Mouse (Mus musculus): ENCODE measurements at regions not wholly inside any gene's neighbourhood (a gene's known extent, or its start where the extent isn't known, plus 50 kb on each side); places are given as distances from the start of the nearest gene placed in this dataset.
A peak's percentile ranks its signal among the peaks of the same experiment; 100 is the strongest.

- no peak for DNase-seq (ENCODE audit: low read depth, low spot score)
Observed at GRCm38 (mm10) chr5:53329591-53329990, 62.7 kb downstream of the Smim20 start.

GRCm38 (mm10) chr5:53336704-53337103 lies 69.8 kb downstream of the Smim20 start:
- no peak for DNase-seq (ENCODE audit: low read depth, low spot score)

DNA sequence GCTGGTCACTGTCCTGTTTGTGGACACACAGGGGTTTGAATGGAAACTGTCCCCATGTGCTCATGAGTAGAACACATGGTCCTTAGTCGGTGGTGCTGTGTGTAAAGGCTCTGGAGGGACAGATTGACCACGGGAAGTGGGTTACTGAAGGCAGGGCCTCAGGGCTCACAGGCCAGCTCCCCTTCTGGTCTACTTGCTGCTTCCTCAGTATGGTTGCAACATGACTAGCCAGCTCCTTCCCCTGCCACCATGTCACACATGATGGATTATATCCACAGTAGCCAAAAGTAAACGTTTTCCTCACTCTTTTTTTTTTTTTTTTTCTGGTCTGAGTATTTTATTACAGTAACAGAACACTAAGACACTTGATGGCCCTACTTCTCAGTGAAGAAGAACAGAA lies 70.9 kb downstream of the Smim20 start:
- DNase-seq (ENCODE audit: low read depth, low spot score), result no peak

- no peak for DNase-seq (ENCODE audit: low read depth, low spot score)
Observed at GRCm38 (mm10) chr5:53345164-53345563, 78.3 kb downstream of the Smim20 start.

DNA sequence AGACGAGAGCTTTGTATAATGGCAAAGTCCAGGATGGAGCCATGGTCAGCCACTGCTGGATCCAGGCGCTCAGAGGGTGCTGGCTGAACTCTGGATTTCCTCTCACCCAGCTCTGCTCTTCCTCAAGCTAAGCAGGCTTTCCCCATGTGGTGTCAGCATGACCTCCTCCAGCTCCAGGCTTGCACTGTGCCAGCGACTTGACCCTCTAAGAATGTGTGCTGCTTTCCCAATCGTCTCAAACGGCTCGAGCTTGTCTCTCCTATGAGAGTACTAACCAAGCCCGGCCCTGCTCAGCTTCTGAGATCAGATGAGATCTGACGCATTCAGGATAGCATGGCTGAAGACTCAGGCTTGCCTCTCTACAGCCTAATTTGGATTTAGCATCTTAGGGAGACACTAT lies 79.1 kb downstream of the Smim20 start:
- DNase-seq (ENCODE audit: low read depth, low spot score), result no peak

- DNase-seq (ENCODE audit: low read depth, low spot score), result no peak
Observed at GRCm38 (mm10) chr5:53346756-53347155, 79.9 kb downstream of the Smim20 start.

DNA sequence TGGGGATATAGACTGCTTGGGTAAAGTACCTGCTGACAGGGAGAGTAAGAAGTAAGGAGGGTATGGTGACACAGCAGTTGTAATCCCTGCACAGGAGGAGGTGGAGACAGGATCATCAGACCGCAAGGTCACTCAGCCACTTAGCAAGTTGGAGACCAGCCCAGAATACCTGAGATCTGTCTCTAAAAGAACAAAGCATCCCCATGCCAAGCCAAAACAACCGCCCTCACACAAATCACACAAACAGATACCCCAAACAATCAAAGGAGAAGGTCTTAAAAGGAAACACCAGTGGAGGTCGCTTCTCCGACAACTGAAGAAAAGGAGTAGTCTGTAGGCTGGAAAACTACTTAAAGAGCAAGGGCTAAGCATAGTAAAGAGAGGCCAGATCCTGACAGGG lies 86.0 kb downstream of the Smim20 start:
- no peak for DNase-seq (ENCODE audit: low read depth, low spot score)

- DNase-seq (ENCODE audit: low read depth, low spot score), result no peak
Observed at GRCm38 (mm10) chr5:53354296-53354695, 87.4 kb downstream of the Smim20 start.

DNA sequence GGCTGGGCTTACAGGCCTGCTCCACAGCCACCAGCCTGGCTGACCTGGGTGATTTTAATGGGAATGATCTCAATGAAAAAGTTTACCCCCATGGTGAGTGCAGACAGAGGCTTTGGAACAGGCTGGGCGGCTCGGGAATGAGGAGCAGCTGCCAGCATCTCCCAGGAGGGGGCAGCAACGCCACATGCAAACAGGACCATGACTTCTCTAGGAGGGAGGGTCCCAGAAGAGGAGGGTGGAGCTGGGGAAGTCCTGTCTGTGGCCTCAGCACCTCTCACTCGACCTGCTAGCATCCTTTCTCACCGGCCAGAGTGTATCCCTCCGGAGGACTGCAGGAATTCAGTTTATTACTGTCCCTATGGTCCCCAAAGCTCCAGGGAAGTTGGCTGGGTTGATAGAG lies 88.2 kb downstream of the Smim20 start:
- peak; percentile 74 for DNase-seq (ENCODE audit: low read depth, low spot score)

GRCm38 (mm10) chr5:53357086-53357608 lies 90.3 kb downstream of the Smim20 start:
- no peak for DNase-seq (ENCODE audit: low read depth, low spot score)

DNA sequence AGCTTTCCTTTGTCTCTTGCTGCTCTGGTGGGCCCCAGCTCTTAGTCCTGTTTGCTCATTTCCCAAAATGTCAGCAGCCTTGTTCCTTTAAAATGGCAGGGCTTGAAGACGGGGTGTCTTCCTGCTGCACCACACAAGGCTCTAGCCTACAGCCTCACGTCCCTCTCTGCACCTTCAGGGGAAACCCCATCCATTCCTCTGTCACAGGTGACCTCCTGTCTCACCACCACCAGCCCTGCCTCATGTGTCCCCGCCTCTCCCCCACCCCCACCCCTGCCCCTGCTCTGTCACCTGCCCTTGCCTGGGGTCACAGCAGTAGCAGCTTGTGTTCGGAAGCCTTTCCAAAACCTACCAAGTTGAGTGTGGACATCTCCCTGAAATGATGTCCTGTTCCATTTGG lies 91.3 kb downstream of the Smim20 start:
- DNase-seq (ENCODE audit: low read depth, low spot score), result no peak

DNA sequence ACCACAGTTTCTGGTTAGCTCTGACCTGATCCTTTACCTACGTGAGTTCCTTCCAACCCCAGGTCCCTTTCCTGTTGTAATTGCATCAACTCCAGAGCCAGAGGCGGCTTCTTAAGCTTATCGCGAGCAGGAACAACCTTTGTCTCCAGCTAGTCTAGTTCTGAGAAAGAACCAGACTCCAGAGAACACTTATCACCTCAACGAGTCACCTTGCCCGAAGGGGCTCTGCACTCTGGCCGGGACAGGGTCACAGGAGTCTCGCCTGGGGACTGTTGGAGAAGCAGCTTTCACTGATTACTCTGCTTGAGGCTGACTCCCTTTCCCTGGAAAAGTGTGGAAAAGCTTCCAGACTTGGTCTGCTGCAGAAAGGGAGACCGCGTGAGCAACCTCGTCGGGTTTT lies 93.0 kb downstream of the Smim20 start:
- DNase-seq (ENCODE audit: low read depth, low spot score), result no peak

- DNase-seq (ENCODE audit: low read depth, low spot score), result no peak
Observed at GRCm38 (mm10) chr5:53361295-53361694, 94.4 kb downstream of the Smim20 start.

DNA sequence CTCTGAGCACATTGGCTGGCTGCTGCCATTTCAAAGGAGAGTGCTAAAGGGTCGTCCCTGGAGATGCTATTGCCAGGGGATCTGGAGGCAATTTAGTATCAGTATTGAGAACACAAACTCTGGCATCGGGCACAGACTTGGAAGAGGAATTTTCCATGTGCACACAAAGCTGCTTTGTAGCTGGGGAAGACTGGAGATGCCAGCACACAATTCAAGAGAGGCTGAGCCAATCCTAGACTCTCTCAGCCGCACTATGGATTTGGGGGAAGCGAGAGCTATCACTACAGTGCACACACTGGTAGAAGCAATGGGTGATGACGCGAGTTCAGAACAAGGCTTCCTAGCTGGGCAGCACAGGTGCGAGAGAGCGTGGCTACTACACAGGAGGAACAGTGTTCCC lies 97.0 kb downstream of the Smim20 start:
- DNase-seq (ENCODE audit: low read depth, low spot score), result no peak

DNA sequence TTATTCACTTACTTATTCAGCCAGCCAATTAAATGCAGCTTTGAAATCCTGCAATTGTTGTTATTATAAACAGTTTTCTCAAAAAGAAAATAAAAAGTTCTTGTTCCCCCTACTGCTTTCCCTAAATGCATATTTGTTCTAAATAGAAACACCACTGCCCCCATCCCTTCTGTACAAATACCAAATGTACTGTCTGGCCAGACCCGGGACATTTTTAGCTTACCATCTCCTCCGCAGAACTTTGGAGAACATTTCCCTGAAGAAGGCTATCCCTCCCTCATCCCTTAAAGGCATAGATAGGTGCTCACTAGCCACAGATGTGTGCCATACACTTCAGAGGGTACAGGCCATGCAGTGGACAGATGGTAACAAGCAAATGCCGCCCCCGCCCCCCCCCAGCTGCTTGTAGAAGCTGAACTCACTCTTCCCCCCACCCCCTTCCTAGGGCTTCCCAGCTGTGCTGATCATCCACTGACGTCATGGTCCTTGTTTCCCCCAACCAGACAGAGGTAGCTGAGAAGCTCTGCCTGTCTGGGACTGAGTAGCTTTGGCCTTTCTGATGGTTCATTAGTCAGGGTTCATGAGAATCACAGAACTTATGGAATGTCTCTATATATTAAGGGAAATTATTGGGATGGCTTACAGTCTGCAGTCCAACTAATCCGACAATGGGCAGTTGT lies 98.9 kb upstream of the Rbpj start:
- no peak for DNase-seq (ENCODE audit: low read depth, low spot score)

DNA sequence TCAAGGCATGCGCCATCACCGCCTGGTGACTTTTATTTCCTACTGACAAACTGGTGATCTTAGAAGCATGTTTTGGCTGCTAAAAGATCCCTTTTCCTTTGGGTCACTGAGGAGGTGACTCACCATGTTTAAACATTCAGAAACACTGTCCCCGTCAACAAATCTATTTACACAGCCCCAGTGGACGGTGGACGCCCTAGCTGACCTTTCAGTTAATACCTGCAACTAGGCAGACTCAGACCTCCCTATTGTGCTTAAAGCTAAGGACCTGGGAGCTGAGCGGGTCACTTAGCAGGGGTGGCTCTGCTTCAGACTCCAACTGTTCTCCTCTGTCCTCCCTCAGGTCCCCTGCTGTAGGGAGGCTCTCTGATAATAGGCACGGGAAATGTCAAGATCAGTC lies 95.7 kb upstream of the Rbpj start:
- DNase-seq (ENCODE audit: low read depth, low spot score), result no peak

DNA sequence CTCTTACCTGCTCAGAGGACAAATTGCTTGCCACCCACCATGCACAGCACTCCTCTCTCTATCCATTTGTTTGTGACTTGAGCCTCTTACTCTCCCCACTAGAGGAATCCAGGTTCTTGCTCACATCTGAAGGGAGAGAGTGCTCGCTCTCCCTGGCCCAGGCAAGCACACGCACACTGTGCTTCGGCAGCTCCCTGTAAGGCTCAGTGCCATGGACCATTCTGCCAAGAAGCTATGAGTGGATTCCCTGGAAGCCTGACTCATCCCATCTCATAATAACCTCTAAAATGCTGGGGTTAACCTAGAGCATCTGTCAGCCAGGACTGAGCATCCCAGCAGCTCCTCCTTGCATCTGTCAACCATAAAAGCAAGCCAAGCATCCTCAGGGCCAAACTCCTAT lies 94.3 kb upstream of the Rbpj start:
- DNase-seq (ENCODE audit: low read depth, low spot score), result no peak

GRCm38 (mm10) chr5:53373315-53373714 lies 92.6 kb upstream of the Rbpj start:
- no peak for DNase-seq (ENCODE audit: low read depth, low spot score)

DNA sequence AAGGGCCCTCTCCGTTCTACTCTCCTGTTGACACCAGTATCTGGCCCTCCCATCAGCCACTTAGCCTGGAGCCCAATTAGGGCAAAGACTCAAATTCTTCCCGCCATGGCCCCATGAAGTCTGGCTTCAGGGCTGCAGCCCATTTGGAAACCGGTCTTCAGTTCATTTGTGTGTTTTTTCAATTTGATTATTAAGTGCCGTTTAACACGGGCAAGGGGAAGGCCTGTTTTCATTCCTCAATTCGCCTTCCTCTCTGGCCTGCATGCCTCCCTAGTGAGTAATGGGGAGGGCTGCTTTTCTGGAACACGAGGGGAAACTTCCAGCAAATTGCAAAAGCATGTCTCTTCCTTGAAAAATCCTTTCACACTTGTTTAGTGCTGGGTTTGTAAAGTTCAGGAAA lies 89.1 kb upstream of the Rbpj start:
- no peak for DNase-seq (ENCODE audit: low read depth, low spot score)

GRCm38 (mm10) chr5:53377698-53378097 lies 88.3 kb upstream of the Rbpj start:
- DNase-seq (ENCODE audit: low read depth, low spot score), result no peak

GRCm38 (mm10) chr5:53378106-53378505 lies 87.8 kb upstream of the Rbpj start:
- DNase-seq (ENCODE audit: low read depth, low spot score), result no peak

DNA sequence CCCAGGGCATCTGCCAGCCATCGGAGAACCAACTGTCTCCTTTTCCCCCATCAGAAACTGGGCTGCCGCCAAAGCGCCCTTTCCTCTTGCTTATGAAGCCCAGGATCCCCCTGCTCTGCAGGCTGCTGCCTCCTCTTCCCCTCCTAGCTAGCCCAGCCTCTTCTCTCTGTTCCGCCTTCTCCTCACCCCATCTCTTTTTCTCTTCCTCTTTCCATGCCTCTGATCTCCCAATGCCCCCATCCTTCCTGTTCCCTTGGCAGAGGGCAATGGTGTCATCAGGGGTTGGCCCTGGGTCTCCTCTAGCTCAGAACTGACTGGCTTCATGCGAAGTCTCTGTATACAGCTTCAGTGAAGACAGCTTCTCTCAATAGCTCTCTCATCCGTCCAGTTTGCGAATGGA lies 87.4 kb upstream of the Rbpj start:
- no peak for DNase-seq (ENCODE audit: low read depth, low spot score)

DNA sequence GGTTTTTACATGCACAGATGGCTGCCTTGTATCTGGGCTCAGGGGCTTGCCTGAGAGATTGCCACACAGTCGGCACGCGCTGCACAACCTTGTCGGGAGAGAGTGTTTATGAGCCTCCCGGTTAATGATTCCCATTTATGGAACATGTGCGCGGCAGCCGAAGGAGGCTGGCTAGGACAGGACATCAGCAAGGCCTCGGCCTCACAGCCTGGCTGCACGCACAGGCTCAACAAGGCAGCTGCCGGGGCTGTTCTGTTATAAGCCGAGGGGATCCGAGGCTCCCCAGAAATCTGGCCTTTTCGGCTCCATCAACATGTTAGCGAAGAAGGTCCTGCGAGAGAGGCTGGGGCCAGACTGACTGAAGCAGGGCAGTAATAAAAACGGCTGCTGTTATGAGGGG lies 86.3 kb upstream of the Rbpj start:
- DNase-seq (ENCODE audit: low read depth, low spot score), result no peak

DNA sequence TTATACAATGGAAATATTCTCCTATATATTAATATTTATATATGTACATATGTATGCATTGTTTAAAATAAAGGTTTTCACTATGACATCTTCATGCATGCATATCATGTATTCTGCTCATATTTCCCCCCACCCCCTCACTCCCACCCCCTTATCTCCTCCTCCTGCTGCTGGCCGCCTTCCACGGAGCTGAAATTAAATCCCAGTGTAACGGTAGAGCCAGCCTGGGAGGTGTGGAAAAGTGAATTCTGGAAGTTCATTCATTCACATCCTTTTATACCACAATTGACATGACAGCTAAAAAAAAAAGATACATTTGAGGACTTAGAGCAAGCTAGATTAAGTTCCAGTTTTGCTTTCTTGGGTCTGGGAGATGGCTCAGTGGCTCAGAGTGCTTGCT lies 85.7 kb upstream of the Rbpj start:
- DNase-seq (ENCODE audit: low read depth, low spot score), result no peak
